Mouse (Mus musculus): Measurements from ENCODE around the gene Ppp1ca.

The Ppp1ca gene

DNA sequence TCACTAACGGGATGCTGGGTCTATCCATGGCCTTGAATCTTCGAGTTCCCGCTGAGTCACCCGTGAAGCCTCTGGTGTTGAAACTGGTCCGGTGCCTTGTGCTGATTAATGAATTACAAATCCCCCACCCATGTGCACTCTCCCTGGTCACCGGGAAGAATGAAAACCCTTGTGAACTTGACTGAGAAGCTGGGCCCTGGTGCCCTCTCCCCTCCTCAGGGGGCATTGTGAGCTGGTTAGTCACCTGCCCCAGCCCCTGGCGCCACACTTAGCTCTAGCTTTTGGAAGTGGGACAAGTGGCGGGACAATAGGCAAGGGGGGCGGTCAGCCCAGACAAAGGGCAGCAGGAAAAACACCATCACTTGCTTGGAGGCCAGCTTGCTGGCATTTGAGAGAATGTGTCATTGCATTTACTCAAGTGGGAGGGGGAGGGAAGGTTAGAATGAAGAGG, 21.7 kb downstream of the Ppp1ca start:
- DNase-seq (ENCODE audit: low spot score): no peak

DNA sequence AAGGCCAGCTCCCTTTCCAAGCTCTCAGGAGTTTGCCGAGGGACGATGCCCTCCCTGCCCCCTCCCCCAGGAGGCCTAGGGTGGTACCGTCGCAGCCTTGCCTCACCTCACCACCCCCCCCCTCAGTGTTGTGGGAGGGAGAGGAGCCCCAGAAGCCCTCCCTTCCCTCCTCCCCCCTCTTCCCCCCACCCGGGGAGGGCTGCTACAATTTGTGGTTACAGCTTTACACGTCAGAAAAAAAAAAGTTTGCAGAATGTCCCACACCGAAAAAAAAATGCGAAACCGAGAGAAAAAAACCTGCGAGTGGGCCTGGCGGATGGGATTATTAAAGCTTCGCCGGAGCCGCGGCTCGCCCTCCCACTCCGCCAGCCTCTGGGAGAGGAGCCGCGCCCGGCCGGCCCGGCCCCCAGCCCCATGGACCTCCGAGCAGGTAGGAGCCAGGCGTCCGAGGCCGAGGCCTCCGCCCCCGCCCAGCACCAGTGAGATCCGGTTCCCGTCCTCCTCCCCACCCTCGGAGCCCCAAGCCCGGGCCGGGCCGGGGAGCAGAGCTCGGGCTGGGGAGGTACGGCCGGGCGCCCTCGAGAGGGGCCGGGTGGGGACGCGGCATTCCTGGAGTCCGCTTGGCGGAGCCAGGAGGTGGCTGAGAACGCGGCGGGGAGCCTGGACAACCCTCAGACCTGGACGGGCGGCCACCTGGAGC, 22.4 kb downstream of the Ppp1ca start, which contains the start of the genes Clcf1 and AC109138.7:
Gene Clcf1 (plus strand): TSS at position 168 of the 700 bp plus-strand sequence.
Gene AC109138.7 (plus strand): TSS at position 287 of the 700 bp plus-strand sequence.
- peak; percentile 59 for DNase-seq (ENCODE audit: low spot score)

DNA sequence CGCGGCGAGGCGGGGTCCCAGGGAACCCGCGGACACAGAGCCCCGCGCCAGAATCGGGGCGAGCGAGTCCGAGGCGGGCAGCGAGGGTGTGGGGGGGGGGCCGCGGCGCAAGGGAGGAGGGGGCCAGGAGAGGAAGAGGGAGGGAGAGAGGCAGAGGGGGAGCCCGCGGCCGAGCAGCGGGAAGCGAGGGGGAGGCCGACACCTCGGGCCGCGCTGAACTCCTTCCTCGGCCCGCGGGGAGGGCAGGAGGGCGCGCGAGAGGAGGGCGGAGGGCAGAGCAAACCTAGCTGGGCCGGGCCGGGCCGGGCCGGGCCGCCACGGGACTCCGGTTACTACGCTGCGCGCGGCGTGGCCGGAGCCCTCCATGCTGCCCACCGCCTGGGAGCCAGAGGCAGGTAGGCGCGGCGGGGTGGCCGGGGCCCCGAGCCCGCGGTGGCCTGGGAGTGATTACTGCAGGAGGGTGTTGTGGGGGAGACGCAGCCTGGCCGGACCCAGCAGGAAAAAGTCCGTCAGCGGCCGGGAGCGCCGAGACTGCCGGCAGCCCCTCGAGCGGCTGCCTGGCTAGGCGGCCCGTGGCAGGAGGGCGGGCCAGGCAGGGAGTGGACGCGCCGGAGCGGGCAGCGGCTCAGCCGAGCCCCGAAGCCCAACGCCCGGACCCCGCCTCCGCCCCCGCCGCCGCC, 23.0 kb downstream of the Ppp1ca start:
- DNase-seq (ENCODE audit: low spot score): peak; percentile 63

DNA sequence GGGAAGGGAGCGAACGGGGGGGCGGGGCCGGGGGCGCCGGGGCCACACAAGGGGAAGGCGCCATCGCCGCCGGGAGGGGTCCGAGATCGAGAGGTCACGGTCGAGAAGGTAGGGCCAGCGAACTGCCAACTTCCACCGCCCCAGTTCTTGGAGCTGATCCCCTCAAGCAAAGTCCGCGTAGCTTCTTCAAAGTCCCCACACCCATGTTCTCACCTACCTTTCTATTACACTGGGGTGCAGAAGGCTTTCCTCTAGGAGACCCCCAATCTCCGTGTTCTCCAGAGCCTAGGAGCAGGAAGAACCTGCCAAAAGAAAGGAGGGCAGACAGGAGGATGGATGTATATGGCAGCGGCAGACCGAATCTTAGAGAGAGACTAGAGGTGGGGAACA, 23.6 kb downstream of the Ppp1ca start:
- no peak for DNase-seq (ENCODE audit: low spot score)

DNA sequence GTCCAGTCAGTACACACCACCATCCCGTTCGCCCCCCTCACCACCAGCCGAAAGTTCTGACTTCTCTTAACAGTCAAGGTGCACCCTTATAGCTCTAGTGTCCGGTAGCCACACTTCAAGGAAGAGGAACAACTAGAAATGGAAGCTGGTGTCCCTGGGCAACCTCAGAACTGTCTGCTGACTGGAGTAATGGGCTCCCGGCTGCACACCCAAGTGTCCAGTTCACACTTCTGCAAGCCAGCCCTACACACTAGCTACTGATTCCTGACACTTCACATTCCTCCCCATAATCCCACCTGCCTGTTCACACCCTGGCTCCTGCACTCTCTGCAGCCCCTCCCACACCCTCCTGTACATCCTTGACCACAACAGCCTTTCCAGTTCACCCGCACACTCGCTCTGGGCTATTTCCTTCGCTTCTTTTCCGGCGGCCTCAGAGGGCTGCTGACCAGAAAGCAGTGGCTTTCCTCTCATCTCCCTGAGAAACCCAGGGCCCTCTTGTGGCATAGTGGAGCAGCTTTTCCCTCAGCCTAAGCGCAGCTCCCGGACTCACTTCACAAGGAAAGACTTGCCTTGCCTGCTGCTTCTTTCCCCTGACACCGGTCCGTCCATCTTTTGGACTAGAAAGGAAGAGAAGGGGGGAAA, 24.3 kb downstream of the Ppp1ca start:
- peak; percentile 76 for DNase-seq (ENCODE audit: low spot score)

DNA sequence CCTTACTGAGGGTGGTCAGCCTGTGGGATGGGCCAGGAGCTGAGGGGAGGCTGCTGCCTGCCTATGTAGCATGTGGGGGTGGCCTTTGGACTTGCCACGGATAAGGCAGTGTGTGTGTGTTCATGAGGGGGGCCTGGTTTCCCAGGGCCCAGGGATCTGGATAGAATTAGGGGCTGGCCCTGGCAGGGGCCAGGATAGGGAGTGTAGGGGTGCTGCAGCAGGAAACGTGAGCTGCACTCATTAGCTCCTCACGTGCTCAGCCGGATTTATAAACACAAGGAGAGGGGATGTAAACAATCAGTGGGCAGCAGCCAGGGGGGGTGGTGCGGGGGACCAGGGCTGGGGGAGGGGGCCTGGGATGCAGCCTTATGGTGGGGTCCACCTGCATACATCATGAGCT, 25.3 kb downstream of the Ppp1ca start:
- no peak for DNase-seq (ENCODE audit: low spot score)

DNA sequence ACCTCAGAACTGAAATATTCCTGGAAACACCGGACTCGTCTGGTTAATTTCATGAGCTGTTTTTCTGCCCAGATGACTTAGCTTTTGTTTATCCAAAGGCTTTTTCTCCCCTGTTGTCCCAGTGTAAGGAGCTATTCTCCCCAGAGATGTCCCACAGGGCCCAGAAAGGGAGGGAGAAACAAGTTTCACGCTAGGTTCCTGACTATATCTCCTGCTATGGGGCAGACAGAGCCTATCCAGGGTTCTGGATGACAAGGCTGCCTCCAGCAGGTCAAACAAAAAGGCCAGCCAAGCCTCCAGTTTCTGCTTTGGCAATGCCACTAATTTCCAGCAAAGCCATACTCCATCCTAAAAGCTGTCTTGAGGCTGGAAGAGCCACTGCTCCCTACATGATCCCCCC, 26.0 kb downstream of the Ppp1ca start:
- DNase-seq (ENCODE audit: low spot score): no peak

DNA sequence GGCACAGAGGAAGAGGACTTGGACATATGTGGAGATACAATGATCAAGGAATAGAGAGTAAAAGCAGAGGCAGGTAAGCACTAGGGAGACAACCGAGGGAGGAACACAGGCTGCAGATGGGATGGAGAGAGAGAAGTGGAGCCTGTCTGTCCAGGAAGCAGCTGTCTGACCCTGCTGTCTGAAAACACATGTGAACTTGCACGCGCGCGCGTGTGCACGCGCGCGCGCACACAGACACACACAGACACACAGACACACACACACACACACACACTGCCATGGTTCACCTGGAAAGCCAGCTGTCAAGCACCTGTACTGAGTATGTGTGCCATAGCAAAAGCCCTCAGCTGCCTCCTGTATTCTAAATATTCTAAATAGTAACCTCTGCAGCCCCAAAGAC, 26.4 kb downstream of the Ppp1ca start:
- DNase-seq (ENCODE audit: low spot score): no peak

DNA sequence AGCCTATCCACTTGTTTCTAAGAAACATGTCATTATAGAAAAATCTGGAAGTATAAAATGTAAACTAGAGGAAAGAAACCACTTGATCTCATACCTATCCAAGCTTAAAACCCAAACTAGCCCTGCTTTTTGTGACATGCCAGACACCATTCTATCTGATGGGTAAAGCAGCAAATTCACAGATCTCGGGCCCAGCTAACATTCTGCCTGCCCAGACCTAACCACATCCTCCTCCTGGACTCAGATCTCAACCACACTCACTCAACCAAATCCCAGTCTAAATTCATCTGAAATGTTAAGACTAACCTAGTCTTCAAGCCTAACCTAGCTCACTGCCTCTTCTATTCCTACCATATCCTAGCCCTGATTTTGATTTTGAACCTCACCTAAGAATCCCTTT, 26.9 kb downstream of the Ppp1ca start:
- DNase-seq (ENCODE audit: low spot score): no peak

DNA sequence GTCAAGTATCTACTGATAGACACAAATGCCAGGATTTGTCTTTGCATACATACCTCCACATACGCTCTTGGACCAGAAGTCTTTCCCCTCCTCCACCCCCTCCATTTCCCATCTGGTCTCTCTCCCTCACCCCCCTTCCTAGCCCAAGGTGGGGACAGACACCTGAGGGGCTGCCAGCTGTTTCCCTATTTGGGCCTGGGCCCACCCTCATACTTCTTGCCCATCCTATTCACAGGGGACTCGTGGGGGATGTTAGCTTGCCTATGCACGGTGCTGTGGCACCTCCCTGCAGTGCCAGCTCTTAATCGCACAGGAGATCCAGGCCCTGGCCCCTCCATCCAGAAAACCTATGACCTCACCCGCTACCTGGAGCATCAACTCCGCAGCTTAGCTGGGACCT, 28.1 kb downstream of the Ppp1ca start:
- DNase-seq (ENCODE audit: low spot score): no peak

DNA sequence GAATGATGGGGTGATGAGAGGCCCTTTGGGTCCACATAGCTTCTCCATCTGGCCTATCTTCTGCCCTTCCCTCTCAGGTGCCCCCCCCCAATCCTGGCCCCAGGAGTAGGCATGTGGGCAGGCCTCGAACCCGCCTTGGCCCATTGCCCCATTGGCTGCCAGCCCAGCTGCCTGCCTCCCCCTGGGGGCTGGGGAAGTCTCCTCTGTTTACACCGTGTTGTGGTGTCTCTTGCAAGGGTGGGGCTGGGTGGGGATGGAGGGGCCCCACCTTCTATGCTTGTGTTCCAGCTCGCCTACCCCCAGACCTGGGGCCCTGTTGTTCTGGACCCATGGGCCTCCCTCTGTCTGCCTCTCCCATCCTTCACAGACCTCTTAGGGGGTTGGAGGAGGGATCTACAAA, 28.6 kb downstream of the Ppp1ca start:
- no peak for DNase-seq (ENCODE audit: low spot score)

DNA sequence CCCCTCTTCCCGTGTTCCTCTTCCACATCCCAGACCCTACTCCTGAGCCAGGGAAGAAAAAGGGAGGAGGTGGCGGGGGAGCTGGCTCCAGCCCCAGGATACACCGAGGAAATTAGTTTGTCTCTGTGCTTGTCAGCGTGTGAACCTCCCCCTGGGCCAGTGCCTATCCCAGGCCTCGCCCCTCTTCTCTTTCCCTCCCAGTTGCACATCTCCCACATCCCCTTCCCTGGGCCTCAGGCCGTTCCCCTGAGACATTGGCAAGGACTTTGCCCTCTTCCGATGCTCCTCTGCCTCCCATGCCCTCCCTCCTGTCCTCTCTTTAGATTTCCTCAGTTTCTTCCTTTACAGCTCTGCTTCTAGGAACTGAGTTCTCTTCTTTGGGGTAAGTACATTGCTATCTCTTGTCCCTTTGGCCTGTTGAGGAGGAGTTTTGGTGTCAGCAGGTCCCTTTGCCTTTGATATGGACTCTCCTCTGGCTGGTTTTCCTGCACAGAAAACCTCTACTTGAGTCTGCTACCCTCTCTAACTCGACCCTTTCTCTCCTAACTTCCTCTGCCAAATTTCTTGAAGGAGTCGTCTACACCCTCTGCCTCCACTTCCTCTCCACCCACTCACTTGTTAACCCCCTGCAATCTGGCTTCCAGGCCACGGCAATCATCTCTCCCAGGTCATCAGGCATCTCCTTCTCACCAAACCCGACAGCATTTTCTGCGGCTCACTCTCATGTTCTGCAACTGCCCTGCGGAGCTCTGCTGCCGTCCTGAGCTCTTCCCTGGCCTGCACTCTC, 29.3 kb downstream of the Ppp1ca start:
- no peak for DNase-seq (ENCODE audit: low spot score)

DNA sequence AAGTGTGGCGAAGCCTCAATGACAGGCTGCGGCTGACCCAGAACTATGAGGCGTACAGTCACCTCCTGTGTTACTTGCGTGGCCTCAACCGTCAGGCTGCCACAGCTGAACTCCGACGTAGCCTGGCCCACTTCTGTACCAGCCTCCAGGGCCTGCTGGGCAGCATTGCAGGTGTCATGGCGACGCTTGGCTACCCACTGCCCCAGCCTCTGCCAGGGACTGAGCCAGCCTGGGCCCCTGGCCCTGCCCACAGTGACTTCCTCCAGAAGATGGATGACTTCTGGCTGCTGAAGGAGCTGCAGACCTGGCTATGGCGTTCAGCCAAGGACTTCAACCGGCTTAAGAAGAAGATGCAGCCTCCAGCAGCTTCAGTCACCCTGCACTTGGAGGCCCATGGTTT, 30.3 kb downstream of the Ppp1ca start:
- DNase-seq (ENCODE audit: low spot score): no peak

DNA sequence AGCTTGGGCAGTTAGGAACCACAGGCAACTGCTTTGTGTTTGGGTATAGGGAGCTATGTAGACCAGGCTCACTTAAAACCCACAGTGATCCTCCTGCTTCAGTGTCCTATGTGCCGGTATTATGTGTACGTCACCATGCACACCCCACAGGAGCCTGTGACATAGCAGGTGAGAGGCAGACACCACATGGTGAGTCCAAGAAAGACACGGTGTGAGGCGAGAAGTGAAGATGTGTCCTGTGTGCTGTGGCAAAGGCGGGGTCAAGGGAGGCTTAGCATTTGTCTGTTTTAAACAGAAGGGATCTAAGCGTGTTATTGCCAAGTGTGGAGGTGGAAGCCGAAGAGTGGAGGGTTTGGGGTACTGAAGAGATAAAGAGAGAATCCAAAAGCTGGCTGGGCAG, 34.9 kb downstream of the Ppp1ca start:
- DNase-seq (ENCODE audit: low spot score): no peak

DNA sequence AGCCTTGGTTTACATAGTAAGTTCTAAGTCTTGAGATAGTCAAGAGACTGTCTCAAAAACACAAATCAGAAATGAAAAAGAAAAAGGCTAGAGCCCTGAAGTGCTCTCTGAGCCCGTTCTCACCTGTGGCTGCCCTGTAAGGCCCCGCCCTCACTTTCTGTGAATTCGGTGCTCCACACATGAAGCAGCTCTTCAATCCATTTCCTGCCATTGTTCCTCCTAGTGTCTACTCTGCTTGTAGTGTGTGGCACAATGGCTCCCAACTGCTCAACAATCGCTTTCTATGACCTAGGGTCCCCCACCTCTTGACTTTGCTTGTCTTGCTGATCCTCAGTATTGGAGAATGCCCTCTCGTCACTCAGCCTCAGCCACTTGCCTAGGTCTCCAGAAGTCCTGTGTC, 35.6 kb downstream of the Ppp1ca start:
- no peak for DNase-seq (ENCODE audit: low spot score)

DNA sequence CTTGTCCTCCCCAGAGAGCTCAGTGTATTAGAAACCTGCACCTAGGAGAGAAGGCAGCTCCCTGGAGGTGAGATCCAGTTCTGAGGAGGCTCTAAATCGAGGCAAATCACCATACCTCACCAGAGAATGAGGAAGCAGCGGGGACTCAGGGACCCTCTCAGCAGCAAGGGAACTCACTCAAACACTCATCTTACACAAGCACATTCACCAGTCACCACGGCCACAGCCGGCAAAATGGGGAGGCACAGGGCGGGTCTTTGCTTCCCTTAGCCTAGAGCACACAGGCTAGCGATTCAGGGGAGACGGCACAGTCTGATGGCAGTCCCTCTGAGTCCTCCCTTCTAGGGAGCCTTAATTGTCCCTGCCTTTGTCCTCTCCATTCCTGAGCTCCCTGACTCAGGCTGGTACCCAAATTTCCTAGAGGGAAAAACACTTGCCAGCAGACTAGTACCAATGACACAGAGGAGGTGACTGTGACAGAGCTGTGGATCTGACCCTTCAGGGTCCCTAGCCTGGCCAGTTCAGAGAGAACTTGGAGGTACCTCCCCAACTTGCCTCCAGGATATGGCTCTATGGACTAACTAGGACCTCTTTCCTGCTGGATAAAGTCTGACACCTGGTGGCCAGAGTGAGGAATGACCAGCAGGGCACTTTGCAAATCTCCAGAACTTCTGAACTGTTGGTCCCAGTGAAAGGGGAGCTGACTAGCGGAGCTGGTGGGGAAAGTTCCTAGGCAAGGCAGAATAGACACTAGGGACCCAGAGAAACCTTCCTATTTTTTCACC, 36.2 kb downstream of the Ppp1ca start:
- DNase-seq (ENCODE audit: low spot score): peak; percentile 89

DNA sequence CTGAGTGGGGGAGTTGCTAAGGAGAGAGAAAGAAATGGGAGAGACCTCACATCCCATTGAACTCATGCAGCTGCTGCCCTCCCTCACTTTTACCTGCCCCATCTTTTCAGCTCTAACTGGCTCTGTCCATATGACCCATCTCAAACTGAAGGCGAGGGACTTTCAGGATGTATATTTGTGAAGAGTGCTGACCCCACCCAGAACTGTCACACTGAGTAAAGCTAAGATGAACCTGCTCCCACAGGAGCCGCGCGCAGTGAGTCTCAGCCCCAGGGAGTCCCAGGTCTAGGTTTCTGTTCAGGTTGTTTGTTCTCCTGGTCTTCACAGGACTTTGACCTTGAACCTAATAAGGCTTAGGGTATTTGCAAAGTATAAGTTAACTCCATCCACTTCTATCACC, 37.0 kb downstream of the Ppp1ca start:
- no peak for DNase-seq (ENCODE audit: low spot score)

DNA sequence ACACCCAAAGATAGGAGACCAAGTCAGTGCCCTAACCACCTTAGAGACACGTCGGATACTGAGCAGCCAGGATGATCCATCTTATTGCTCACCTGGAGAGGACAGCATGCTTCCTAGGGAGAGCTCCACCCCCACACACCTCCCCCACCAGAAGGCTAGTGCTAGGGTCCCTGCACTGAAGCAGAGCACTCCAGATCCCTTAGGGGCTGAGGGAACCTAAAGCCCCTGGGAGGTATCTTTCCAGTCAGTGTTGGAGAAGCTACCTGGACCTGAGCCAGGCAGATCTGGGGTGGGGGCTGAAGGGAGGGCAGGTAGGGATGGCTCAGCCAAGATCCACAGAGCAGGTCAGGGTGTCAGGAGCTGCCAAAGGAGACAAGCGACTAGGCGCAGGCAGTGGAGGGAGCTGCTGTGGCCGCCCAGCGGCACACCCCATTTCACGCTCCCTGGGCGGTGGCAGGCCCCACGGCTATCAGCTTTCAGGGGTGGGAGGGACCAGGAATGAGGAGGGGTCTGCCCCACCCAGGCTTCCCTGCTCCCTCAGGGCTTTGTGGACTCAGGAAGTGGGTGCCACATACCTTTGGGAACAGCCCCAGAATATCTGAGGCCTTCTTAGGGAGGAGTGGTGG, 37.7 kb downstream of the Ppp1ca start:
- DNase-seq (ENCODE audit: low spot score): no peak

DNA sequence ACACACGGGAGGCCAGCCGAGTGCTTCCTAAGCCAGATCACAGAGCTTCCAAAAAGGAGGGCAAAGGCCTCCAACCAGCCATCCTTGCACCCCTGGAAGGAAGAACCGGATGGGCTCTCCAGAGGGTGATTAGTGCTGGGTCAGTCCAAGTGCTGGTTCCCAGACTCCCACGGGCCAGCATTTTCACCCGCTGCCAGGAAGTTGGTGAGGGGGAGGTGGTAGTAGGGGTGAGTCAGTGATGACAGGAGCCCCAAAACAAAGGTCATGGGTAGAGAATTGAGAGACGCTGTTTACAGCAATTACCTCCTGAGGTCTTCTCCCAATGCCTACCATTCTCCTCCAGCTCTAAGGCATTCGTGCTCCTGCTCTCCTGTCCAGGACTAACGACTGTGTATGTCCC, 38.5 kb downstream of the Ppp1ca start:
- no peak for DNase-seq (ENCODE audit: low spot score)

DNA sequence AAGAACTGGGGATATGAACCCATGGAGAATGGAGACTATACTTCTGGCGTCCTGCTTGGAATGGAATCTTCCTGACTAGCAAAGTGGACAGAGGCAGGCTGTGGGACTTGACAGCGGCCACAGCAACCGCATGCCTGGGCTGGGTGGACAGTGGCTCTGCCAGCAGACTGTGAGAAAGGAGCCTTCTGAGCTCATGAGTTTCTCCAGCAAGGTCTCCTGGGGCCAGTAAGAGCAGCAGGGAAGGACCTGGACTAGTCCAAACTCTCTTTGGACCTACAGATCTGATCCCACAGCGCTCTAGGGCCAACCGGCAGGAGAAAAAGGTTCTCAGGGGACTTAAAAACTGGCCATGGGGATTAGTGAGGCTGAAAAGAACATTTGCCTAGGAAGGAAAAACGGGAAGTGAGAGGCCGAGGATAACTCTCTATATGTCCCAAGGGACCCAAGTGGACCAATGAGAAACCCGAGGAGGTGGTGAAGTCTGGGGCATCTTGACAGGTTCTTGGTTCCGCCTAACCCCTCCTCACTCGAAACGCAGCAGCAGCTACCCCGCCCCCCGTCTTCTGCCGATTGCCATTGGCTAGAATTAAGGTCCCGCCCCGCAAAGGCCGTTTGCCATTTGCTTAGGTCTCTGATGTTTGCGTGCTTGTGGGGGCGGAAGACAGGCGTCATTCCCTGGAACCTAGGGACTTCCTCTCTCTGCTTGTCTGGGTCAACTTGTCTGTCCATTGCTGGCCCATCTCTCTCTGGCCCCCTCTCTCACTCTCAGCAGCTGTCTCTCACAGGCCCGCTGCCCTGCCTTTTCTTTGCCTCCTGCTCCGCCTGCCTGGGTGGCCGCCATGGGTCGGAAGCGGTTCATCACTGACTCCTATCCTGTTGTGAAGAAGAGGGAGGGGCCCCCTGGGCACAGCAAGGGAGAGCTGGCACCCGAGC, 39.7 kb downstream of the Ppp1ca start, which contains the start of gene Pold4:
Gene Pold4 (plus strand): TSS at position 647 of the 933 bp plus-strand sequence.
- peak; percentile 95 for DNase-seq (ENCODE audit: low spot score)
